Mouse (Mus musculus) spleen, adult 2 months (tissue): ENCODE results near the gene Zfp784. TPM values are rescaled to one million over a fixed set of nuclear protein-coding genes. Genes with fewer than 3 reads are reported as not detected.
"Not testable (repeated sequence)": the region's sequence is repeated elsewhere in the genome, so short reads cannot be mapped to it uniquely, and the experiment has no call there.

Experiments
- DNase-seq, 2 experiments: peaks; one replicate each; pipeline versions ENCODE4 v3.0.0 to v3.0.0-alpha.2; 2012 to 2021; ENCODE audit warnings: low spot score in 2 of 2, low read depth in 1 of 2
- H3K27ac ChIP-seq: fragments of 200-500 bp; 2 replicates; pipeline ENCODE4 v1.5.1; 2012; ENCODE audit warnings: low read length, inconsistent platforms; ENCODE audit not compliant: insufficient read depth
- H3K27me3 ChIP-seq: fragments of 200-500 bp; 2 replicates; pipeline ENCODE4 v1.6.1; 2012; ENCODE audit warnings: mild to moderate bottlenecking, moderate library complexity, low read length, inconsistent platforms; ENCODE audit not compliant: control insufficient read depth, insufficient read depth
- H3K36me3 ChIP-seq: fragments of 200-500 bp; 2 replicates; pipeline ENCODE4 v1.6.1; 2012; ENCODE audit warnings: mild to moderate bottlenecking, low read length, inconsistent platforms; ENCODE audit not compliant: control insufficient read depth, insufficient read depth
- H3K4me1 ChIP-seq: fragments of 200-500 bp; 2 replicates; pipeline ENCODE4 v1.6.1; 2011; ENCODE audit warnings: inconsistent platforms; ENCODE audit not compliant: control insufficient read depth, insufficient read depth, insufficient read length
- H3K4me3 ChIP-seq: fragments of 200-500 bp; 2 replicates; pipeline ENCODE4 v1.5.1; 2011; ENCODE audit warnings: mild to moderate bottlenecking, inconsistent platforms; ENCODE audit not compliant: insufficient read depth, insufficient read length; ENCODE audit errors: extremely low read depth
- CTCF ChIP-seq: fragments of 200-500 bp; IDR thresholded peaks from 2 replicates; pipeline ENCODE4 v1.5.1; 2011; ENCODE audit warnings: mild to moderate bottlenecking, inconsistent platforms; ENCODE audit not compliant: insufficient read depth, insufficient read length, insufficient replicate concordance; ENCODE audit errors: extremely low read depth
- POLR2A ChIP-seq: fragments of 200-500 bp; IDR thresholded peaks from 2 replicates; pipeline ENCODE4 v1.6.1; 2011; ENCODE audit warnings: low read depth, low read length, inconsistent platforms
- WGBS: fragments of 180-500 bp; shearing (Covaris S2); methylation state at CpG from one replicate; pipeline ENCODE4 v1.1.7; 2018; 5-methylcytosine and 5-hydroxymethylcytosine counted together
- polyA plus RNA-seq: library from polyadenylated mRNA; depleted of rRNA; stranded (reverse); fragments of >200 nt; gene quantifications from 2 replicates; pipeline ENCODE4 v1.2.3, GENCODE M21; 2012

The Zfp784 gene
- polyA plus RNA-seq, 1 experiment: 4.2 TPM

DNA sequence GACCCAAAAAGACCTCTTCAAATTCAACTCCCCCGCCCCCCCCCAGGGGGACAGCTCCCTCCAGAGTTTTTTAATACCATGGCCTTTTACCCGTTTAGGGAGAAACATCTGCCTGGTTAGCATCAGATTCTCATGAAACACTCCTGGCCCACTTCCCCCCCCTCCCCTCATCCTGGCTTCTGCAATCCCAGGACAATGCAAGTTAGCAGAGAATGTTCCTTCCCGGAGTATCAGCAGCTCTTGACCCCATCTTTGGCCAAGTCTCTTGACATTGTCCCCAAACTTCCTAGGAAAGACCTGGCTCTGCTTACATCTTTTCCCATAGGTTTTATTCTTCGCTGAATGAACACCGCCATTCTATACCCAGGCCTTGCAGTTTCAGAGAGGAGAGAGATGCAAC is 17.0 kb downstream of the Zfp784 start:
- peaks cover 2% of the 10 kb centered on the region for H3K36me3 ChIP-seq

DNA sequence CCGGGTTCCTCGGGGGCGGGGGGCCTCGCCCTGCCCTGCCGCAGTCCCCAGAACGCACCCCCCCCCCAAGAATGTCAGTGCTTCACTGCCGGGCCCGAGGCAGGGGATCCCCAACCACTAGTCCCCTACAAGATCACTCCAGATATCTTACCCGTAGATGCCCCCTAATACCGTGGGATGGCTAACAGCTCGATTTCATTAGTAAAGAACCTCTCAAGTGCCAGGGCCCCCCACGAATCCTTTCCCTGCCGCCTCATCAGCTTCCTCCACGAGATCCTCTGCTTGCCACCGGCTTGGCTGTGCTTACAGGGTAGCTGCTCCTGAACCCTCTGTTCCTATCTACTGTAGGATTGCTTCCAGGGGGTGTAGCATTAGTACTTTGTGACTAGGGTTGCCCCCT is 17.6 kb downstream of the Zfp784 start:
- no peaks in the 10 kb centered on the region for H3K27me3 ChIP-seq
- no peak for TF ChIP-seq CTCF
- TF ChIP-seq POLR2A: no peak
- WGBS: 0% methylated on average over 15 of the region's 15 CpGs
- no peaks in the 10 kb centered on the region; the same call in 1 of the 2 replicates for H3K4me1 ChIP-seq
- peak overlapping the region; percentile 73 for H3K27ac ChIP-seq
- peaks cover 2% of the 10 kb centered on the region for H3K36me3 ChIP-seq
- DNase-seq: no peak
- H3K4me3 ChIP-seq: peak overlapping the region; percentile 67

More for the DNA sequence above, 17.0 kb downstream of the Zfp784 start:
- Histone ChIP-seq H3K4me1 (no peaks in the 10 kb centered on the region; the same call in 1 of the 2 replicates), H3K27me3 (no peaks in the 10 kb centered on the region), H3K27ac (no peak overlapping the region; the same call in 1 of the 2 replicates), H3K4me3 (peak overlapping the region; percentile 67)
- no peak for TF ChIP-seq CTCF
- TF ChIP-seq POLR2A: no peak
- DNase-seq: no peak
- 55% methylated on average over 5 of the region's 5 CpGs for WGBS

DNA sequence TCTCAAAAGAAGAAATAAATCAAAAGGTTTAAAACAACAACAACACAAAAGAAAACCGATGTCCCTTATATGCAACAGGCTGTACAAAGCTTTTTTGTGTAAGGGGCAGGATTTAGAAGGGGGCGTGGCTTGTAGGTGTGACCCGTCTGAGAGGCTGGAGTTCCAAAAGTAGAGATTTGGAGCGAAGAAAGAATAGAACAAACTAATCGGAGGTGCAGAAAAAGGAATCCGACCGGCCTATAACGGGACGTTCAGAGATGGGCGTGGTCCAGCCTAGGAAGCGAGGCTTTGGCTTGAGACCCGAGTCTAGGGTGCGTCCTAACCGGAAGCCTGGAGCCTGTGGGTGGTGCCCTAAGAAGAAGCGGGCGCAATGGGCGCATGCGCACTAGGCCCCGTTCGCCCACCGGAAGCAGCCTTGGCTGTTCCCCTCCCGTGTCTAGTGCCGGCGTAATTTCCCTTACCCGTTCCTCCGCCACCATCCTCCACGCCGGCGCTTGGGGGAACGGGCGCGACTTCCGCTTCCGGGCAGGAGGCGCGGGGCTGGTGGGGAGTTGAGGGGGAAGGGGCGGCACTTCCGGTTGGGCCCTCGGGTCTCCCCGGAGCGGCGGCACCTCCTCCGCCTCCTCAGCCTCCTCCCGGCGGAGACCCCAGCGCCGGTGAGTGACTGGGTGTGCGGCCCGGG is 18.1 kb downstream of the Zfp784 start, which contains the start of the genes Zfp865 and Ccdc106:
Gene Zfp865 (plus strand): TSS at position 377 of the 682 bp plus-strand sequence.
Gene Ccdc106 (plus strand): TSS at position 554 of the 682 bp plus-strand sequence.
- under 1% methylated on average over 47 of the region's 49 CpGs for WGBS
- peak; percentile 96 to 99 for DNase-seq
- no peaks in the 10 kb centered on the region for H3K27me3 ChIP-seq
- no peaks in the 10 kb centered on the region; the same call in 1 of the 2 replicates for H3K4me1 ChIP-seq
- TF ChIP-seq POLR2A (peak; percentile 36; the same call in 1 of the 2 replicates), CTCF (no peak)
- H3K4me3 ChIP-seq: peak within 1 kb of the TSS; percentile 67
- H3K27ac ChIP-seq: peak within 1 kb of the TSS; percentile 81
- peaks cover 2% of the 10 kb centered on the region for H3K36me3 ChIP-seq

DNA sequence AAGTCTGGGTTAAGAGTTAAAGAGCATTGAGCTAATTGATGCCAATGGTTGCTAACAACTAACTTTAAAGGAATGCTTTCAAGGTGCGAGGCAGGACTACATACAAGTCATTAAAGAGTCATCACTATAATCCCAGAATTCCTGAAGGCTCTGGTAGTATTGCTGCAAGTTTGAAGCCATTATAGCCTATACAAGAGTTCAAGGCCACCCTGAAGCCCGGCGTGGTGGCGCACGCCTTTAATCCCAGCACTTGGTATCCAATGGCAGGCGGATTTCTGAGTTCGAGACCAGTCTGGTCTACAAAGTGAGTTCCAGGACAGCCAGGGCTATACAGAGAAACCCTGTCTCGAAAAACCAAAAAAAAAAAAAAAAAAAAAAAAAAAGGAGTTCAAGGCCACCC is 18.7 kb downstream of the Zfp784 start:
- H3K36me3 ChIP-seq, DNase-seq, H3K4me3 ChIP-seq, H3K4me1 ChIP-seq, H3K27me3 ChIP-seq: not testable (repeated sequence)
- H3K27ac ChIP-seq: peak overlapping the region; percentile 81
- 27% methylated on average over 8 of the region's 8 CpGs for WGBS

DNA sequence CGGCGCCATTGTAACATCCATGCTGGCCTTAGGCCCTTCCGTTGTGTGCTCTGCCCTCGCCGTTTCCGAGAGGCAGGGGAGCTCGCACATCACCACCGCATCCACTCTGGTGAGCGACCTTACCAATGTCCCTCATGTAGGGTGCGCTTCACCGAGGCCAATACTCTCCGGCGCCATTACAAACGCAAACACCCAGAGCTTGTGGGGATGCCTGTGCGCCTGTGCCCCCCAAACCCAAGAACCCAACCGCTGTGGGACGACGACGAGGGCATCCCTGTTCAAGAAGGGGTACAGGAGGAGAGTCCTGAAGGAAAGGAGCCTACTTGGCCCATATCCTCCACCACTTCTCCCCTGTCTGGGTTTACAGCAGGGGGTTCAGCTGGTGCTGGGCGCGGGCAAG is 20.3 kb downstream of the Zfp784 start:
- 97% methylated on average over 21 of the region's 21 CpGs for WGBS

DNA sequence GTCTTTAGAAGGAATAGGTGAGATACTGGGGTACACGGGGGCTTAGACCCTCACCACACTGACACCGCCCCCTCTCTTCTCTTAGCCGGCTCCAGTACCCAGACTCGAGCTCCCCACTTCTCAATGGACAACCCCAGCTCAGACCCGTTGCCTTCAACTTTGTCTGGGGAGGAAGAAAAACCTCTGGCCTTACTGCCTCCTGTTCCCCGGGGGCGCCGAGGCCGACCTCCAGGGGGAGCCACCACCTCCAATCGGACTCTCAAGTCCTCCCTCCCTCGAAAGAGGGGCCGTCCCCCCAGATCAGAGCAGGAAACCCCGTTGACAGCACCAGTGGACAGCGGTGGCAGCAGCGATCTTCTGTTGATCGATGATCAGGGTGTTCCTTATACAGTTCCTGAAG is 20.9 kb downstream of the Zfp784 start:
- H3K36me3 ChIP-seq: peaks cover 6% of the 10 kb centered on the region
- WGBS: 89% methylated on average over 16 of the region's 16 CpGs
- no peaks in the 10 kb centered on the region; the same call in 1 of the 2 replicates for H3K4me1 ChIP-seq
- no peak for TF ChIP-seq CTCF
- H3K4me3 ChIP-seq: no peak overlapping the region
- no peak for DNase-seq
- no peak overlapping the region for H3K27ac ChIP-seq
- H3K27me3 ChIP-seq: no peaks in the 10 kb centered on the region; the same call in 1 of the 2 replicates

More for the DNA sequence above, 20.3 kb downstream of the Zfp784 start:
- Histone ChIP-seq H3K4me3 (no peak overlapping the region), H3K27me3 (no peaks in the 10 kb centered on the region; the same call in 1 of the 2 replicates), H3K27ac (no peak overlapping the region), H3K36me3 (peaks cover 2% of the 10 kb centered on the region; the same call in 1 of the 2 replicates), H3K4me1 (no peaks in the 10 kb centered on the region; the same call in 1 of the 2 replicates)
- DNase-seq: no peak
- TF ChIP-seq CTCF (no peak), POLR2A (no peak)

DNA sequence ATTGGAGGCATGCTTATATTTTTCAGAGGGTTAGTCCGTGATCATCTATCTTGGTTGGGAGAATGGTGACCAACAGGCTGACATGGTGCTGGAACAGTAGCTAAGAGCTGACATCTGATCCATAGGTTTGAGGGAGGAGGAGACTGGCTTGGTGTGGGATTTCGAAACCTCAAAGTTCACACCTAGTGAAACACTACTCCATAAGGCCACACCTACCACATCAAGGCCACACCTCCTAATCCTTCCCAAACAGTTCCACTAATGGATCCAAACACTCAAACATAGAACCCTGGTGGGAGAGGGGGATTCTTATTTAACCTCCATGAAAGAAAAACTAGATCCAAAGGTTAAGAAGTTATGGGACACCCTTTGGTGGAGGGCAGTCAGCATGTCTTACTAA is 21.3 kb downstream of the Zfp784 start:
- H3K4me1 ChIP-seq: no peaks in the 10 kb centered on the region; the same call in 1 of the 2 replicates
- WGBS: 96% methylated on average over 2 of the region's 2 CpGs
- no peaks in the 10 kb centered on the region; the same call in 1 of the 2 replicates for H3K27me3 ChIP-seq
- no peak overlapping the region for H3K4me3 ChIP-seq
- no peak for DNase-seq
- no peak for TF ChIP-seq CTCF
- peaks cover 6% of the 10 kb centered on the region for H3K36me3 ChIP-seq
- no peak overlapping the region for H3K27ac ChIP-seq
